In genomic region chr11:45848253-45848652, GRCm38 (mm10) we compare ENCODE assay signal across 23 mouse cellular contexts.
"Had no signal": no experiment of that assay in that cellular context is flagged by ENCODE, and none has a peak within 500 bp of the region (broad histone marks: within the 10 kb centered on the region; RNA-seq: fewer than 3 reads in every experiment).

No protein-coding gene starts in this region.

- H3K27me3 ChIP-seq: heart, embryonic 12.5 days; hindbrain, embryonic 12.5 days; intestine, embryonic 15.5 days had no signal

- H3K27ac ChIP-seq: gastrocnemius, adult 2 months; heart, embryonic 10.5 days; hindbrain, embryonic 10.5 days; hindbrain, embryonic 12.5 days; hindbrain, embryonic 14.5 days; intestine, embryonic 15.5 days; layer of hippocampus, adult 2 months; left cerebral cortex, adult 2 months had no signal

- H3K36me3 ChIP-seq: heart, embryonic 10.5 days; heart, embryonic 12.5 days; hindbrain, embryonic 10.5 days; hindbrain, embryonic 12.5 days; intestine, embryonic 15.5 days had no signal

- DNase-seq: gastrocnemius, postnatal 10 days; gastrocnemius, postnatal 25 days; heart, adult 18-20 months; heart, postnatal 10 days; heart, postnatal 4 days; kidney, adult 18-20 months; kidney, adult 8-10 months; kidney, postnatal 10 days; kidney, postnatal 25 days; liver had no signal

- H3K4me2 ChIP-seq: heart, embryonic 12.5 days; hindbrain, embryonic 12.5 days; hindbrain, embryonic 14.5 days; intestine, embryonic 15.5 days; liver, embryonic 11.5 days had no signal

- ATAC-seq: hindbrain, embryonic 16.5 days; inflammation-experienced regulatory T-cells, adult 6 months; intestine, embryonic 15.5 days; intestine, postnatal 0 days had no signal

- H3K9ac ChIP-seq: heart, embryonic 12.5 days; hindbrain, embryonic 12.5 days; hindbrain, embryonic 14.5 days; intestine, embryonic 15.5 days had no signal

- H3K9me3 ChIP-seq: heart, embryonic 10.5 days; heart, embryonic 12.5 days; hindbrain, embryonic 10.5 days; hindbrain, embryonic 12.5 days; intestine, embryonic 15.5 days had no signal

- H3K4me3 ChIP-seq: gastrocnemius, adult 2 months; heart, embryonic 10.5 days; heart, embryonic 12.5 days; hindbrain, embryonic 10.5 days; hindbrain, embryonic 12.5 days; intestine, embryonic 15.5 days; layer of hippocampus, adult 2 months; left cerebral cortex, adult 2 months had no signal
